Mouse (Mus musculus) neural tube, embryonic 14.5 days (tissue): ENCODE measurements around the gene Gstt3. TPM values are rescaled to one million over a fixed set of nuclear protein-coding genes. Genes with fewer than 3 reads are reported as not detected.
"Not testable (repeated sequence)": the region's sequence is repeated elsewhere in the genome, so short reads cannot be mapped to it uniquely, and the experiment has no call there.

Experiments
- ATAC-seq: fragments of 200-750 bp; cut with Nextera tagmentation; 2 replicates; pipeline ENCODE4 v1.8.0; 2017; ENCODE audit warnings: low read depth, mild to moderate bottlenecking, moderate TSS enrichment, moderate library complexity
- H3K27ac ChIP-seq: fragments of 300-500 bp; sonication (generic); 2 replicates; pipeline ENCODE4 v1.5.1; 2014; ENCODE audit warnings: low read depth, mild to moderate bottlenecking, control low read depth, low read length, moderate library complexity, mixed read lengths
- H3K27me3 ChIP-seq: fragments of 300-500 bp; sonication (generic); 2 replicates; pipeline ENCODE4 v1.6.1; 2014; ENCODE audit warnings: low read length; ENCODE audit not compliant: control insufficient read depth, insufficient read depth
- H3K36me3 ChIP-seq: fragments of 300-500 bp; sonication (generic); 2 replicates; pipeline ENCODE4 v1.6.1; 2014; ENCODE audit warnings: low read length, mixed read lengths; ENCODE audit not compliant: control insufficient read depth, insufficient read depth
- H3K4me1 ChIP-seq: fragments of 300-500 bp; sonication (generic); 2 replicates; pipeline ENCODE4 v1.6.1; 2014; ENCODE audit warnings: low read length; ENCODE audit not compliant: control insufficient read depth, insufficient read depth
- H3K4me2 ChIP-seq: fragments of 300-500 bp; sonication (generic); 2 replicates; pipeline ENCODE4 v1.6.1; 2014; ENCODE audit warnings: mild to moderate bottlenecking, low read depth, low read length, control low read depth
- H3K4me3 ChIP-seq: fragments of 300-500 bp; sonication (generic); 2 replicates; pipeline ENCODE4 v1.5.1; 2014; ENCODE audit warnings: low read depth, low read length, control low read depth, mixed read lengths
- H3K9ac ChIP-seq: fragments of 300-500 bp; sonication (generic); replicated peaks from 2 replicates; pipeline ENCODE4 v1.6.1; 2014; ENCODE audit warnings: low read depth, mild to moderate bottlenecking, control low read depth, low read length, mixed read lengths
- H3K9me3 ChIP-seq: fragments of 300-500 bp; sonication (generic); 2 replicates; pipeline ENCODE4 v1.6.1; 2016; ENCODE audit warnings: low read length; ENCODE audit not compliant: control insufficient read depth
- WGBS: fragments of 180-500 bp; shearing (Covaris S2); extraction: QIAGEN DNeasy Blood & Tissue Kit; methylation state at CpG from one replicate; pipeline ENCODE4 v1.1.7; 2014; 5-methylcytosine and 5-hydroxymethylcytosine counted together
- polyA plus RNA-seq: library from polyadenylated mRNA; unstranded; fragments of >200 nt; fragmentation: Nextera tagmentation; extraction: Ambion mirVana; gene quantifications from 2 replicates; pipeline ENCODE4 v1.2.1, GENCODE M21; 2014

Gene Gstt3
- polyA plus RNA-seq, 1 experiment from 2014 or later, result not detected

DNA sequence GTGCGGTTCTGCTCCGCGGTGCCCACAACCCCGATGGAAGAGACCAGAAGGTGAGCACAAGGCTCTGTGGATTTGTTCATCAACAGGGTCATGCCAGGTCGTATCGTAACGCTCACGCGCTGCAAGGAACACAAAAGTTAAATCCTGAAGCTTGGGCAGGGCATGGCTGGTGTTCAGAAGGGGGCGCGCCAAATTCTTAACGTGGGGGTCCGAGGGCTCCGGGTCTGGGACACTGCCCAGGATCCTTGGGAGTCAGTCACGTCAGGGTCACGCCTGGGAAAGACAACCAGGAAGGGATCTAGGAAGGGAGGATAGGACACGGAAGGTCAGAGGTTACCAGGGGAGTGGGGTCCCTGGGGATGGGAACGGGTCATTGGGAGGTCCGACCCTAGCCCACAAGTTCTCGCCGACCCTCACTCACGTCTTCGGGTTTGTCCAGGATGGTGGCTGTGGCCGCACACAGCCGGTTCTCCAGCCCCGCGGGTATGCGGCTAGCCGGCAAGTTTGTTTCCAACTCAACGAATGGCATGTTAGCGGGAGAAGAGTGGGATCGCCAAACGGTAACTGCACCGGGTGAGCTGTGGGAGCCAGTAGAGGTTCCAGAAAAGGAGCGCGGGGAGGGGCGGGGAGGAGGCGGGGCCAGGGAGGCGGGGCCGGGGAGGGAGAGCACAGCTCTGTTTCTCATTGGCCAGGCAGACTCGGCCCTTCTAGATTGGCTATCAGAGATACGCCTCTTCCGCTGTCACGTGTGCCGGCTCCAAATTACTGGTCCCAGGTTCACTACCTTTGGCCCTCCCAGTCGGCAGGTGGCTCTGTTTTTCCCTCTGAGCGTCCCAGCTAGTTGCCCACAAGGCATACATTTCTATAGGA is 8.2 kb downstream of the Gstt3 start, which contains the start of gene Ddt:
Gene Ddt, minus strand, starts transcription at position 620 of the 870 bp plus-strand sequence.
- Histone ChIP-seq H3K4me3 (peak within 1 kb of the TSS; percentile 44), H3K4me2 (peak within 1 kb of the TSS; percentile 99), H3K4me1 (0 out of 2 replicates have a peak, but pooled peaks cover 6% of the 10 kb centered on the region), H3K27ac (no peak within 1 kb of the TSS), H3K9ac (peak within 1 kb of the TSS; percentile 56), H3K36me3 (no peaks in the 10 kb centered on the region), H3K27me3 (no peaks in the 10 kb centered on the region), H3K9me3 (no peaks in the 10 kb centered on the region)
- peak; percentile 97 for ATAC-seq
- WGBS, result 0% methylated on average over 47 of the region's 47 CpGs

DNA sequence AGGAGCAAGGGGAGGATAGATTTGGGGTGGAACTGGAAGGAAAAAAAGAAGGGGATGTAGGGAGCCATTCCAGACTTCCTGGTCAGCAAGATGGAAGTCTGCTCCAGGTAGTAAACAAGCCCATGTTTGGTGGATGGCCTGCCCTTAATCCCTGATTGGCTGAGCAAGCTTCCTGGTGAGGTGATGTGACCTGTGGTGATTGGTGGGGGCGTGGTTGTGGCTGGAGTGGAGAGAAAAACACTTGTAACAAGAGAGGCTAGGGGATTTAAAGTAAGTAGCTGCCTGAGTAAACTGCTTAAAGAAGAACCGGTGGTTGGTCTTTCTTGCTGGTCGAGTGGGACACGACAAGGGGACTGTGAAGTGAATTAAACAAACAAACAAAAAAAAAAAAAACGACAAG is 13.5 kb downstream of the Gstt3 start:
- H3K27ac ChIP-seq, H3K36me3 ChIP-seq, ATAC-seq, H3K4me3 ChIP-seq, H3K27me3 ChIP-seq, H3K4me2 ChIP-seq, H3K9me3 ChIP-seq, H3K9ac ChIP-seq: not testable (repeated sequence)
- WGBS, result 47% methylated on average over 5 of the region's 5 CpGs
- peaks cover 11% of the 10 kb centered on the region for H3K4me1 ChIP-seq

DNA sequence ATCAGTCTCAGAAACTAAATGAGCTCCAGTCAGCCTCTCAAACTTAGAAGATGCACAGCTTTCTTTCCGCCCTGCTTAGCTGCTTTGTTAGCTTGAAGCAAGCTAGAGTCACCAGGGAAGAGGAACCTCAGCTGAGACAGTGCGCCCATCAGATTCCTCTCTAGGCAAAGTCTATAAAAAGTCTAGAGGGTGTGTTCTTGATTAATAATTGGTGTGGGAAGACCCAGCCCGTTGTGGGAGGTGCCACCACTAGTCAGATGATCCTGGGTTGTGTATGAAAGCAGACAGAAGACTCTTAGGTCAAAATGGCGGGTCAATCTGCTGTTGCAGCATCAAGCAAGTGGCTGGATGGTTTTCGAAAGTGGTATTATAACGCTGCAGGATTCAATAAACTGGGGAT is 14.4 kb downstream of the Gstt3 start:
- Histone ChIP-seq H3K4me2 (no peak overlapping the region), H3K4me1 (peaks cover 9% of the 10 kb centered on the region), H3K36me3 (no peaks in the 10 kb centered on the region), H3K9ac (no peak overlapping the region), H3K27ac (no peak overlapping the region), H3K27me3 (no peaks in the 10 kb centered on the region), H3K4me3 (no peak overlapping the region), H3K9me3 (no peaks in the 10 kb centered on the region)
- WGBS, result 90% methylated on average over 6 of the region's 6 CpGs
- no peak for ATAC-seq

DNA sequence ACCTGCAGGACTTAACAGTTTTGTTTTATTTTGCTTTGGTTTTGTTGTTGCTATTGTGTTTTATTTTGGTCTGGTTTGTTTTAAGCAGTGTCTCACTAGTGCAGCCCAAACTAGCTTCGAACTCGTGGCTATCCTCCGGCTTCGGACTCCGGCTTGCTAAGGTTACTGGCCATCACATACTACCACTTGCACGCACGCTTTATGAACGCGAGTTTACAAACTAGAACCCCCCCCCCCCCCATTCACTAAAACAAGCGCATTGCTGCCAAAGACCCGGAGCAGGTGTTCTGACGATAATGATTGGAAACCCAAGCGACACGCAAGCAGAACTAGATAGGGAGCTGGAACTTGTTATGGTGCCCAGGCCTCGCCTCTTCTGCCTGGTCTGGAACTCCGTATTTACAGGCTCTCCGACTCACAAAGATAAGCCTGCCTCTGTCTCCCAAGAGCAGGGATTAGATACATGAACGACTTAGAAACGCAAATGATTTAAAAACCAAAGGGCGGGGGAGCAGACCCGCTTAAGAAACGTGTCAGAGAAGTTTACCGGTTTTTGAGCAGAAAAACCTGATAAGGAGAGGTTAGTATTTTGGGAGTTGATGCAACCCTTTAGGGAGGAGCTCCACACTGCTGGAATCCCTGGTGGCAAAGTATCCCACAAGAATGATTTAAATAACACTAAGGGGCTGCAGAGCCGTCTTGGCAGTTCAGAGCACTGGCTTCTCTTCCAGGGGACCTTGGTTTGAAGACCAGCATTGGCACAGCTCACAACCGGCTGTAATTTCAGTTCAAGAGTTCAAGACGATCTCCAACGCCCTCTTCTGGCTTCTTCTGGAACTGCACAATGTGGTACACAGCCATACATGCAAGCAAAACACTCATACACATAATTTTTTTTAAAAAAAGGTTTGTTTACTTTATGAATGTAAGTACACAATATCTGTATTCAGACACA is 16.4 kb downstream of the Gstt3 start:
- H3K9me3 ChIP-seq, result no peaks in the 10 kb centered on the region
- no peaks in the 10 kb centered on the region for H3K36me3 ChIP-seq
- peak overlapping the region; percentile 80 for H3K4me3 ChIP-seq
- peak overlapping the region; percentile 87 for H3K4me2 ChIP-seq
- H3K4me1 ChIP-seq, result peaks cover 9% of the 10 kb centered on the region
- WGBS, result 2% methylated on average over 27 of the region's 27 CpGs
- peak; percentile 17 for ATAC-seq
- H3K9ac ChIP-seq, result peak overlapping the region; percentile 35; the same call in 1 of the 2 replicates
- no peaks in the 10 kb centered on the region for H3K27me3 ChIP-seq
- H3K27ac ChIP-seq, result peak overlapping the region; percentile 25; the same call in 1 of the 2 replicates

DNA sequence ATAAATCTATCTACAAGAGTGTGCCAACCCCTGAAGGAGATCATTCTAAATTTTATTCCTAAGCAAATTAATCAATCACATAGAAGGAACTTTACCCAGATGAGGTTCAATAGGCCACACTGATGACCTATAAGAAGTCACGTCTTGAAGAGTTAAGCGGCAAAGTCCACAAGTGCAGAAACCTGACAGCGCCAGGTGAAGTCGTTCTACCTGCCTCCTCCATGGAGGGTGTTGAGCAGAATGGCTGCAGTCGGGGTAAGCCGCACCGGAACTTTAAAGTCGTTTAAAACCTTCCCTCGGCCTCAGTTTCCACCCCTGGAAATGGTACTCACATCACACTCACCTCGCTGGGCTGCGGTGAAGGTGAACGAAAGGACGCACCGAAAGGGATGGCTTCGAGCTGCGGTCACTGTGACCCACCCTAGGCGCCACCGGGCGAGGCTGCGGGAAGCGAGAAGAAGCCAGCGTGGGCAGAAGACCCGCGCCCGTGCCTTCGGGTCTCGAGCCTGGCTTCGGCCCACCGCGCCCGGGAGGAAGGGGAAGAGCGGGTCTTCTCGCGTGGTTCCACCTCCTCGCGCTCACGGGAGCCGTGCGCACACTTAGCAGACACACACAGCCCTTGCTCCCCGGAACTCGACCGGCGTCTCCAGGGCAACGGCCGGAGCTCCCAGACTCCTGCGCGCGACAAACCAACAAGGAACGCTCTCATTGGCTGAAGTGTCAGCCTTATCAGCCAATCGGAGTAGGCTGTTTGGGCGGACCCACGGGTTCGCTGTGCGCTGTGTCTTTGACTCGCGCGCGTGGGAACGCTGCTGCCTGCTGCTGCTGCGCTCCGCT is 17.3 kb downstream of the Gstt3 start, which contains the start of gene Cabin1:
Gene Cabin1, minus strand, starts transcription at position 660 of the 837 bp plus-strand sequence.
- H3K9ac ChIP-seq, result peak within 1 kb of the TSS; percentile 71
- no peaks in the 10 kb centered on the region for H3K9me3 ChIP-seq
- H3K4me1 ChIP-seq, result peaks cover 9% of the 10 kb centered on the region
- H3K27ac ChIP-seq, result peak within 1 kb of the TSS; percentile 56; the same call in 1 of the 2 replicates
- H3K36me3 ChIP-seq, result no peaks in the 10 kb centered on the region
- peak within 1 kb of the TSS; percentile 80 for H3K4me3 ChIP-seq
- ATAC-seq, result peak; percentile 99
- H3K4me2 ChIP-seq, result peak within 1 kb of the TSS; percentile 87
- no peaks in the 10 kb centered on the region for H3K27me3 ChIP-seq
- 1% methylated on average over 59 of the region's 61 CpGs for WGBS

DNA sequence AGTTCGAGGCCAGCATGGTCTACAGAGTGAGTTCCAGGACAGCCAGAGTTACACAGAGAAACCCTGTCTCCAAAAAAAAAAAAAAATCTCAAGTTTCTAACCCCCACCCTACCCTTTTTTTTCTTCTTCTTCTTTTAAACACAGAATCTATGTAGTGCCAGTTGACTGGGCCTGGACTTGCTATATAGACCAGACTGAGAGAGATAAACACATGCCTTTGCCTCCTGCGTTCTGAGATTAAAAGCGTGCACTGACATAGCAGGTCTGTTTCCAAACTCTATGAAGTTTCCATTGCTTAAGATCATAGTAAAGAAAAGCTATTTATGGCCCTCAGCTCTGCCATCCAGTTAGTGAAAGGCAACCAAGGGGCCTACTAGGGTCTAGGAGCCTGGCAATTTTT is 18.8 kb downstream of the Gstt3 start:
- H3K36me3 ChIP-seq, result no peaks in the 10 kb centered on the region
- no peak overlapping the region for H3K27ac ChIP-seq
- H3K4me2 ChIP-seq, result no peak overlapping the region
- H3K9ac ChIP-seq, result no peak overlapping the region
- ATAC-seq, result no peak
- 97% methylated on average over 3 of the region's 3 CpGs for WGBS
- H3K4me3 ChIP-seq, result no peak overlapping the region
- H3K4me1 ChIP-seq, result peaks cover 9% of the 10 kb centered on the region
- H3K9me3 ChIP-seq, result no peaks in the 10 kb centered on the region
- H3K27me3 ChIP-seq, result no peaks in the 10 kb centered on the region

DNA sequence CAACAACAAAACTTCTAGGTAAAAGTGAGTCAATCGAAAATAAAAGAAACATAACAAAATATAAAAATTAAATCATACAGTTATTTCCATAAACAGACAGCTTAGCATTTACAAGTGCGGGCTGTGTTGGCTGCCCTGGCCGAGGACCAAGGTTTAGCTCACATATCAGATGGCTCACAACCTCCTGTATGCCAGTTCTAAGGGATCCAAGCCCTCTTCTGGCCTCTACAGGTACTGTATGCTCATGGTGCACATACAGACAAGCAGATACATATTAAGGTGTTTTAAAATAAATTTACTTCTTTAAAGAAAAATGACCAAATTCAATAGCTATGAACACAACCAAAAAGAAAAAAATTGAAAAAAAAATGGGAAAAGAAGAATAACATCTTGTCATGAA is 20.9 kb downstream of the Gstt3 start:
- H3K4me3 ChIP-seq, result no peak overlapping the region
- no peaks in the 10 kb centered on the region for H3K27me3 ChIP-seq
- no peak overlapping the region for H3K4me2 ChIP-seq
- peaks cover 9% of the 10 kb centered on the region for H3K4me1 ChIP-seq
- WGBS, result over 99% methylated on average over 3 of the region's 3 CpGs
- no peak overlapping the region for H3K27ac ChIP-seq
- H3K9me3 ChIP-seq, result no peaks in the 10 kb centered on the region
- no peak overlapping the region for H3K9ac ChIP-seq
- no peak for ATAC-seq
- no peaks in the 10 kb centered on the region for H3K36me3 ChIP-seq

DNA sequence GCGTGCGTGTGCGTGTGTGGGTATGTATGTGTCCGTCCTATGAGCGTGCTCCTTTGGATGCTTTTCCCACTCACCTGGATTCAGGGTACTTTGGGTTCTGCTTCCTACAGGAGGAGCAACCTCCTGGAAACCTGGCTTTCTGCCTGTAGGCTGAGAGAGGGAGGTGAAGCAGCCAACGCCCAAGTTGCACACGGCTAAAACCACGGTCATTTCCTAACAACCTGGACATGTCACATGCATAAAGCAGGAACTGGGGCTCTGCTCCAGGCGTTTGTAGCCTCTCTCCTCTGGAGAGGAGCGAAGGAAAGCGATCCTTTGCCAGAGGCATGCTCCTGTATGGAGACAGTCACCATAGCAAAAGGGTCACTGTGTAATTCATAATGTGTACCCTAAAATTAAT is 24.5 kb downstream of the Gstt3 start:
- H3K27me3 ChIP-seq, result no peaks in the 10 kb centered on the region
- H3K9ac ChIP-seq, result no peak overlapping the region
- H3K36me3 ChIP-seq, result peaks cover 21% of the 10 kb centered on the region
- no peak overlapping the region for H3K4me2 ChIP-seq
- no peak for ATAC-seq
- no peaks in the 10 kb centered on the region for H3K9me3 ChIP-seq
- no peak overlapping the region for H3K27ac ChIP-seq
- H3K4me1 ChIP-seq, result no peaks in the 10 kb centered on the region
- no peak overlapping the region for H3K4me3 ChIP-seq
- WGBS, result 97% methylated on average over 11 of the region's 11 CpGs
